In genomic region chr7:83061894-83062477, GRCm38 (mm10) we compare ENCODE assay signal across 18 mouse cellular contexts.
A peak's percentile ranks its signal among the peaks of the same experiment; 100 is the strongest.
DNase-seq lines count a peak whose midpoint lies in the region; ATAC-seq and TF ChIP-seq lines count a peak whose summit lies in the region.
"Had no signal": no experiment of that assay in that cellular context is flagged by ENCODE, and none has a peak within 500 bp of the region (broad histone marks: within the 10 kb centered on the region; RNA-seq: fewer than 3 reads in every experiment).

No protein-coding gene starts in this region.

- TF ChIP-seq CTCF in G1E (IDR thresholded peaks at IDR 0.05; ENCODE audit: low read depth, low read length): no peak
- no peak for TF ChIP-seq CTCF in cerebellum, adult 2 months (IDR thresholded peaks at IDR 0.05; ENCODE audit: borderline replicate concordance, insufficient read depth, low read depth, low read length)

- no peak overlapping the region for H3K4me2 ChIP-seq in embryonic facial prominence, embryonic 15.5 days (replicated peaks)
- H3K4me2 ChIP-seq in limb, embryonic 15.5 days: no peak overlapping the region
- no peak overlapping the region for H3K4me2 ChIP-seq in forebrain, embryonic 12.5 days
- no peak overlapping the region for H3K4me2 ChIP-seq in forebrain, embryonic 15.5 days (replicated peaks)
- H3K4me2 ChIP-seq: heart, embryonic 15.5 days; hindbrain, embryonic 13.5 days had no signal

- no peak overlapping the region for H3K4me3 ChIP-seq in G1E (ENCODE audit: low read depth, low read length)
- no peak overlapping the region for H3K4me3 ChIP-seq in embryonic facial prominence, embryonic 15.5 days (replicated peaks)
- no peak overlapping the region for H3K4me3 ChIP-seq in limb, embryonic 15.5 days
- no peak overlapping the region for H3K4me3 ChIP-seq in forebrain, embryonic 12.5 days (replicated peaks)
- H3K4me3 ChIP-seq in forebrain, embryonic 15.5 days: no peak overlapping the region
- H3K4me3 ChIP-seq in cerebellum, adult 2 months (replicated peaks; ENCODE audit: insufficient read depth, low read depth, low read length): no peak overlapping the region
- H3K4me3 ChIP-seq: erythroblast, embryonic 14.5 days; heart, embryonic 15.5 days; hindbrain, embryonic 13.5 days had no signal

- peaks cover 3% of the 10 kb centered on the region for H3K4me1 ChIP-seq in G1E (ENCODE audit: insufficient read depth, low read depth, low read length)
- peaks cover 27% of the 10 kb centered on the region for H3K4me1 ChIP-seq in embryonic facial prominence, embryonic 15.5 days
- H3K4me1 ChIP-seq in limb, embryonic 15.5 days: peaks cover 26% of the 10 kb centered on the region
- peaks cover 7% of the 10 kb centered on the region; the same call in 1 of the 2 replicates for H3K4me1 ChIP-seq in forebrain, embryonic 12.5 days
- H3K4me1 ChIP-seq in forebrain, embryonic 15.5 days: 0 out of 2 replicates have a peak, but pooled peaks cover 7% of the 10 kb centered on the region
- H3K4me1 ChIP-seq in cerebellum, adult 2 months (ENCODE audit: control insufficient read depth, insufficient read depth, low read length): no peaks in the 10 kb centered on the region
- H3K4me1 ChIP-seq: hindbrain, embryonic 13.5 days had no signal

- H3K9me3 ChIP-seq in G1E (replicated peaks): no peaks in the 10 kb centered on the region
- no peaks in the 10 kb centered on the region for H3K9me3 ChIP-seq in embryonic facial prominence, embryonic 15.5 days (replicated peaks)
- H3K9me3 ChIP-seq in limb, embryonic 15.5 days: no peaks in the 10 kb centered on the region
- H3K9me3 ChIP-seq in forebrain, embryonic 12.5 days: no peaks in the 10 kb centered on the region
- H3K9me3 ChIP-seq in forebrain, embryonic 15.5 days: no peaks in the 10 kb centered on the region
- H3K9me3 ChIP-seq: heart, embryonic 15.5 days; hindbrain, embryonic 13.5 days had no signal

- H3K27ac ChIP-seq in embryonic facial prominence, embryonic 15.5 days (replicated peaks): peak overlapping the region; percentile 72
- H3K27ac ChIP-seq in limb, embryonic 15.5 days: peak overlapping the region; percentile 75
- no peak overlapping the region for H3K27ac ChIP-seq in forebrain, embryonic 12.5 days
- H3K27ac ChIP-seq in forebrain, embryonic 15.5 days (replicated peaks): no peak overlapping the region
- H3K27ac ChIP-seq in cerebellum, adult 2 months (ENCODE audit: insufficient read depth, low read length): no peak overlapping the region
- H3K27ac ChIP-seq: heart, embryonic 15.5 days; hindbrain, embryonic 13.5 days had no signal

- DNase-seq in G1E (ENCODE audit: low spot score): no peak
- DNase-seq in MEL-GATA-1-ER (ENCODE audit: extremely low read depth, low read depth): peak; percentile 70
- DNase-seq in lung, postnatal 4 days: no peak
- DNase-seq in cerebellum, adult 2 months: no peak
- DNase-seq: adrenal gland, postnatal 36 days; cerebellum, postnatal 25 days; gastrocnemius, postnatal 25 days; kidney, postnatal 10 days; lung, adult 2 months had no signal

- no peaks in the 10 kb centered on the region for H3K36me3 ChIP-seq in G1E (replicated peaks)
- no peaks in the 10 kb centered on the region for H3K36me3 ChIP-seq in embryonic facial prominence, embryonic 15.5 days
- H3K36me3 ChIP-seq in limb, embryonic 15.5 days: no peaks in the 10 kb centered on the region
- no peaks in the 10 kb centered on the region for H3K36me3 ChIP-seq in forebrain, embryonic 12.5 days (replicated peaks)
- no peaks in the 10 kb centered on the region for H3K36me3 ChIP-seq in forebrain, embryonic 15.5 days
- H3K36me3 ChIP-seq: heart, embryonic 15.5 days; hindbrain, embryonic 13.5 days had no signal

- ATAC-seq in G1E (ENCODE audit: extremely low read depth, insufficient number of reproducible peaks, low FRiP score, poor library complexity, severe bottlenecking): peak; percentile 15; the same call in 1 of the 2 replicates
- ATAC-seq in embryonic facial prominence, embryonic 15.5 days (ENCODE audit: insufficient number of reproducible peaks, low FRiP score, low TSS enrichment, low read depth): no peak
- no peak for ATAC-seq in limb, embryonic 15.5 days (ENCODE audit: insufficient number of reproducible peaks, low FRiP score, low TSS enrichment, low read depth)
- no peak for ATAC-seq in forebrain, embryonic 12.5 days (ENCODE audit: low FRiP score)
- no peak for ATAC-seq in forebrain, embryonic 15.5 days (replicated peaks)
- ATAC-seq: intestine, postnatal 0 days; Patski had no signal

- no peak for TF ChIP-seq POLR2A in cerebellum, adult 2 months (IDR thresholded peaks at IDR 0.05; ENCODE audit: borderline replicate concordance, insufficient read depth, low read length)

- H3K9ac ChIP-seq in embryonic facial prominence, embryonic 15.5 days: no peak overlapping the region
- H3K9ac ChIP-seq in limb, embryonic 15.5 days: no peak overlapping the region
- H3K9ac ChIP-seq in forebrain, embryonic 12.5 days: no peak overlapping the region
- H3K9ac ChIP-seq in forebrain, embryonic 15.5 days (replicated peaks): no peak overlapping the region
- H3K9ac ChIP-seq: heart, embryonic 15.5 days; hindbrain, embryonic 13.5 days had no signal

- WGBS in embryonic facial prominence, embryonic 15.5 days: 71% methylated on average over 6 of the region's 6 CpGs
- 74% methylated on average over 6 of the region's 6 CpGs for WGBS in limb, embryonic 15.5 days
- WGBS in forebrain, embryonic 12.5 days: 93% methylated on average over 6 of the region's 6 CpGs
- WGBS in forebrain, embryonic 15.5 days: 91% methylated on average over 6 of the region's 6 CpGs
- 97% methylated on average over 6 of the region's 6 CpGs for WGBS in cerebellum, adult 2 months

- no peaks in the 10 kb centered on the region for H3K27me3 ChIP-seq in G1E (ENCODE audit: insufficient read depth, low read length)
- H3K27me3 ChIP-seq in embryonic facial prominence, embryonic 15.5 days: no peaks in the 10 kb centered on the region
- H3K27me3 ChIP-seq in limb, embryonic 15.5 days: no peaks in the 10 kb centered on the region
- H3K27me3 ChIP-seq in forebrain, embryonic 12.5 days: no peaks in the 10 kb centered on the region
- H3K27me3 ChIP-seq in forebrain, embryonic 15.5 days: no peaks in the 10 kb centered on the region
- no peaks in the 10 kb centered on the region for H3K27me3 ChIP-seq in cerebellum, adult 2 months (ENCODE audit: control insufficient read depth, insufficient read depth, low read length)
- H3K27me3 ChIP-seq: heart, embryonic 15.5 days; hindbrain, embryonic 13.5 days had no signal

Comparison
In these comparisons a context has a peak if more than half of its experiments do, and no peak if none do; other contexts are left out.
1. H3K27ac ChIP-seq: peak in embryonic facial prominence, embryonic 15.5 days (single experiment) and limb, embryonic 15.5 days (single experiment); none in forebrain, embryonic 12.5 days (single experiment), forebrain, embryonic 15.5 days (single experiment) and cerebellum, adult 2 months (single experiment).